Mouse (Mus musculus) kidney, embryonic 14.5 days (tissue): ENCODE measurements around the gene Nup205. TPM values are rescaled to one million over a fixed set of nuclear protein-coding genes. Genes with fewer than 3 reads are reported as not detected.

ENCODE experiments used
- ATAC-seq: fragments of 200-750 bp; cut with Nextera tagmentation; 2 replicates; pipeline ENCODE4 v1.8.0; 2017; ENCODE audit warnings: moderate number of reproducible peaks, mild to moderate bottlenecking, moderate TSS enrichment, moderate library complexity; ENCODE audit not compliant: low FRiP score, low TSS enrichment
- H3K27ac ChIP-seq: fragments of 300-500 bp; sonication (generic); 2 replicates; pipeline ENCODE4 v1.5.1; 2014; ENCODE audit warnings: low read depth, mild to moderate bottlenecking, low read length, moderate library complexity, mixed read lengths
- H3K27me3 ChIP-seq: fragments of 300-500 bp; sonication (generic); 2 replicates; pipeline ENCODE4 v1.6.1; 2014; ENCODE audit warnings: mild to moderate bottlenecking, low read length; ENCODE audit not compliant: control insufficient read depth, insufficient read depth
- H3K36me3 ChIP-seq: fragments of 300-500 bp; sonication (generic); 2 replicates; pipeline ENCODE4 v1.6.1; 2014; ENCODE audit warnings: low read length, mixed read lengths; ENCODE audit not compliant: control insufficient read depth, insufficient read depth
- H3K4me1 ChIP-seq: fragments of 300-500 bp; sonication (generic); 2 replicates; pipeline ENCODE4 v1.6.1; 2014; ENCODE audit warnings: low read length, mixed read lengths; ENCODE audit not compliant: control insufficient read depth, insufficient read depth
- H3K4me2 ChIP-seq: fragments of 300-500 bp; sonication (generic); replicated peaks from 2 replicates; pipeline ENCODE4 v1.6.1; 2014; ENCODE audit warnings: low read depth, mild to moderate bottlenecking, low read length
- H3K4me3 ChIP-seq: fragments of 300-500 bp; sonication (generic); 2 replicates; pipeline ENCODE4 v1.5.1; 2014; ENCODE audit warnings: mild to moderate bottlenecking, low read length
- H3K9ac ChIP-seq: fragments of 300-500 bp; sonication (generic); 2 replicates; pipeline ENCODE4 v1.6.1; 2014; ENCODE audit warnings: low read depth, mild to moderate bottlenecking, low read length, moderate library complexity
- H3K9me3 ChIP-seq: fragments of 300-500 bp; sonication (generic); 2 replicates; pipeline ENCODE4 v1.6.1; 2016; ENCODE audit warnings: low read length; ENCODE audit not compliant: control insufficient read depth
- WGBS: fragments of 180-500 bp; shearing (Covaris S2); extraction: QIAGEN DNeasy Blood & Tissue Kit; methylation state at CpG from one replicate; pipeline ENCODE4 v1.1.7; 2014; 5-methylcytosine and 5-hydroxymethylcytosine counted together
- polyA plus RNA-seq: library from polyadenylated mRNA; unstranded; fragments of >200 nt; fragmentation: Nextera tagmentation; extraction: Ambion mirVana; gene quantifications from 2 replicates; pipeline ENCODE4 v1.2.1, GENCODE M21; 2014

The Nup205 gene
- polyA plus RNA-seq, 1 experiment from 2014 or later = 53.7 TPM

DNA sequence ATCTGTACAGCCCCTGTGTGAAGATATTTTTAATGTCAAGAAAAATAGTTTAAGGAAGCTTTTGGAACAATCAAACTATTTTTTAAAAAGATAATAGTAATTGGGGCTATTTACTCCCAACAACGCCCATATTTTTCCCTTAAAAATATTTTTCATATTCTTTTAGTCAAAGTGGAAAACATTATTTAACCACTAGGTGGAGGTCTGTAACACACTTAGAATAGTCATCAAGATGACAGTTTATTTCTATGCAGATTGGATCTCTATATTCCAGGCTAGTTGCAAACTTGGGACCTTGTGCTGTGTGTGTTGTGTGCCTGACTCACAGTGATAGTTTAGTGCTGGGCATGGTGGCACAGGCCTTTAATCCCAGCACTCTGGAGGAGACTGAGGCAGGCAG is 52.2 kb downstream of the Nup205 start:
- Histone ChIP-seq H3K4me1 (no peaks in the 10 kb centered on the region), H3K4me3 (no peak overlapping the region), H3K9ac (no peak overlapping the region), H3K27ac (no peak overlapping the region), H3K36me3 (peaks cover 73% of the 10 kb centered on the region), H3K27me3 (no peaks in the 10 kb centered on the region), H3K9me3 (no peaks in the 10 kb centered on the region), H3K4me2 (no peak overlapping the region)
- 90% methylated on average over 1 of the region's 1 CpGs for WGBS
- no peak for ATAC-seq

DNA sequence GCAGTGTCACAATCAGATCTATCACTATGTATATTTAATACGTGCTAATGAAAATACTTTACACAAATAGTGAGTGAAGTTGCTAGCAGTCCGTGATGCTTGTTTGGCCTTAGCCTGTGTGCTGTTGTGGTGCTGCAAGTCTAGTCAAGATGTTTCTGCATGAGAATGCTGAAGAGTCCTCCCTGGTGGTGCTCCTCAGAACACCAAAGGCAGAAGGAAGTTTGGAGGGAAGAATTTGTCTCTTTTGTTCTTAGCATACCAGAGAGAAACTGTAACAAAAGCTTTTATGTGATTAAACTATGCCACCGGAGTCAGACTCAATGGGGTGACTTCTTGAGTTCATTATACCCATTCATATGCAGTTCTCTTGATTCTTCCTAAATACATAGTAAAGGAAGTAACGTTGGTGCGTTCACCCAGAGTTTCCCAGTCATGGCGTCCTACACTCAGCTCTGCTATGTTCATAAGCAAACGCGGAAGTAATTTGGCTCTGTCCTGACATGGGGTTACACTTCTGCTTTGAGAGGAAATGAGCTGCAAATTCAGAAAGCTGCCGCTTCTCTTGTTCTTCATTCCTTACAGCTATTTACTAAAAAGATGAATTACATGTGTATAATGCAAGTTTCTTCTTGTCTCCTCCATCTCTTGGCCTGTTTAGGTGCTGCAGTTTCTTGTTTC is 59.0 kb downstream of the Nup205 start:
- no peak for ATAC-seq
- H3K4me3 ChIP-seq = no peak overlapping the region
- no peak overlapping the region for H3K4me2 ChIP-seq
- peaks cover 82% of the 10 kb centered on the region for H3K36me3 ChIP-seq
- no peak overlapping the region for H3K27ac ChIP-seq
- WGBS = 91% methylated on average over 9 of the region's 9 CpGs
- no peaks in the 10 kb centered on the region for H3K27me3 ChIP-seq
- no peaks in the 10 kb centered on the region for H3K9me3 ChIP-seq
- H3K4me1 ChIP-seq = no peaks in the 10 kb centered on the region
- no peak overlapping the region for H3K9ac ChIP-seq

GRCm38 (mm10) chr6:35243252-35243651 is 66.0 kb downstream of the Nup205 start:
- no peak; the same call in 1 of the 2 replicates for ATAC-seq
- Histone ChIP-seq H3K36me3 (peaks cover 79% of the 10 kb centered on the region), H3K27me3 (no peaks in the 10 kb centered on the region), H3K27ac (no peak overlapping the region), H3K9ac (no peak overlapping the region), H3K4me1 (no peaks in the 10 kb centered on the region), H3K4me2 (no peak overlapping the region), H3K4me3 (no peak overlapping the region), H3K9me3 (no peaks in the 10 kb centered on the region)
- 96% methylated on average over 4 of the region's 4 CpGs for WGBS

DNA sequence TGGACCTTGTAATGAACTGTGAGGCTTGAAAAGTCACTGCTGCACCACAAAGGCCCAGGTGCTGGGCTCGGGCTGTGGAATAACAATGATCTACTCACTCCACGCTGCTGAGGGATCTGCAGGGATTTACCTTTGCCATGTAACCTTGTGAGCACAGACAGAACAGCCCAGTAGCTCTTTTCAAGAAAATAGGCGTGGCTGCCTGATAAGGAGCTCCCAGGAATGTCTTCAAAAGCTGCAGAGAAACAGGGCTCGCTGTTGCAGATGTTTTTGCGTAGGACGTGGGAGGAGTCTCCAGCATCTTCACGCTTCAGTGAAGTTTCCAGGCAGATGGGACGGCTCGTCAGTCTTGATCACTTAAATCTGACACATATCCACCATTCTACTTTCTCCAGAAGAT is 66.8 kb downstream of the Nup205 start:
- 80% methylated on average over 9 of the region's 9 CpGs for WGBS

DNA sequence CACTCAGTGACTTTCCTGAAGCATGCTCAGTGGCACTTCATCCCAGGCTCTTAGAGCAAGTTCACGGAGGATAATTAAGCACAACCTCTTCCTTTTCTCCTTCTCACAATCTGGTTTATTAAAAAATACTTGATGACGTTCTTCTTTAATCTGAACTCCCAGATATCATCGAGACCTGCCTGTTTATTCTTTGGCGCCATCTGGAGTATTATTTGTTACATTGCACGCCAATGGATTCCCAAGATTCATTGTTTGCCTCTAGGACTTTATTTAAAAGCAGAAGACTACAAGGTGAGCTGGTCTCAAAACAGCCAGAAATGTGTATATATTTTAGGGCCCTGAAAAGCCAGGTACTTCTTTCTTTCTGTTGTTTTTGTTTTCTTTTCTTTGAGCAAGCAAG is 67.9 kb downstream of the Nup205 start:
- Histone ChIP-seq H3K36me3 (peaks cover 63% of the 10 kb centered on the region), H3K4me3 (no peak overlapping the region), H3K4me2 (no peak overlapping the region), H3K27ac (no peak overlapping the region), H3K9ac (no peak overlapping the region), H3K27me3 (no peaks in the 10 kb centered on the region), H3K4me1 (no peaks in the 10 kb centered on the region), H3K9me3 (no peaks in the 10 kb centered on the region)
- no peak for ATAC-seq
- 67% methylated on average over 5 of the region's 5 CpGs for whole genome bisulfite sequencing

More for the DNA sequence above, 66.8 kb downstream of the Nup205 start:
- no peak for ATAC-seq
- Histone ChIP-seq H3K27ac (no peak overlapping the region), H3K4me1 (no peaks in the 10 kb centered on the region), H3K4me2 (no peak overlapping the region), H3K9ac (no peak overlapping the region), H3K4me3 (no peak overlapping the region), H3K36me3 (peaks cover 72% of the 10 kb centered on the region), H3K9me3 (no peaks in the 10 kb centered on the region), H3K27me3 (no peaks in the 10 kb centered on the region)

GRCm38 (mm10) chr6:35251807-35252476 is 74.7 kb downstream of the Nup205 start:
- 61% methylated on average over 17 of the region's 17 CpGs for WGBS
- Histone ChIP-seq H3K4me2 (peak overlapping the region; percentile 31), H3K4me1 (peaks cover 28% of the 10 kb centered on the region), H3K9ac (peak overlapping the region; percentile 90; the same call in 1 of the 2 replicates), H3K36me3 (peaks cover 3% of the 10 kb centered on the region; the same call in 1 of the 2 replicates), H3K27ac (no peak overlapping the region), H3K27me3 (no peaks in the 10 kb centered on the region), H3K9me3 (no peaks in the 10 kb centered on the region), H3K4me3 (peak overlapping the region; percentile 86)
- ATAC-seq = no peak; the same call in 1 of the 2 replicates

DNA sequence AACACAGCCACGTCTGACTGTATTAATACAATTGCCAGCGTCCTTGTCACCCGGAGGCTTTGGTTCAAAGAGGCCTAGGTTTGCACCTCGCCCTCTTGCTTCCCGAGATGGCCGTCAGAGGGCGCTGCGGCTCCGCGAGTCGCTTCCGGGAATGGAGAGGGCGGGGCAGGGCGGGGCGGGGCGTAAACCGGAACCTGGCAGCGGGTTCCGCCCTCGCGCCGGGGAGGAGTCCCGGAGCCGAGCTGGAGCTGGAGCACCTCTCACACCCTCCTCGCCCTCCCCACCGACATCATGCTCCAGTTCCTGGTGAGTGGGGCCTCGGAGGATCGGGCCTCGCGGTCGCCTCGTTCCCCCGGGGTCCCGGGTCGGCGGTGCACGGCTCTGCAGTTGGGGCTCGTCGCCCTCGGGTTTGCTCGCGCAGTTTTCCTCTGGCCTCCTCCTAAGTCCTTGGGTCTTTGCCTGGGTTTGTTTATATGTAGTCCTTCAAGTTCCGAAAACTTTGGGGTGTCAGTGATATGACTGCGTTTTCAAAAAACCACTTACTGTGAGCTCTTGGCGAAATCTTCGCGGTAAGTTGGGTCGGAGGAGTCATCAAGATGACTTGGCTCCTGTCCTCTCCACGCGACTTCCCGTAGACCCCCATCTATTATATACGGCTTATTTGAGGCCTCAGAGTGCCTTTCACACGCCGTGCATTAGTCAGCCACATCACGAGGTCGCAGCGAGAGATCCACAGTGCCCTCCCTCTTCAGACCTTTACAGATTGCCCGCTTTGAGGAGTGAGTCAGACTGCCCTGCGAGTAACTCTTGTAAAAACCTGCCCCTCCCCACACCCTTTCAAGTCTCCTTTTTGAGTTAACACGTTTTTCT is 75.5 kb downstream of the Nup205 start:
- H3K9me3 ChIP-seq = no peaks in the 10 kb centered on the region
- no peaks in the 10 kb centered on the region for H3K27me3 ChIP-seq
- H3K9ac ChIP-seq = peak overlapping the region; percentile 90
- H3K36me3 ChIP-seq = peaks cover under 1% of the 10 kb centered on the region; the same call in 1 of the 2 replicates
- peak overlapping the region; percentile 56 for H3K4me2 ChIP-seq
- peak overlapping the region; percentile 86 for H3K4me3 ChIP-seq
- peak overlapping the region; percentile 65 for H3K27ac ChIP-seq
- peak; percentile 93 for ATAC-seq
- under 1% methylated on average over 60 of the region's 60 CpGs for WGBS
- peaks cover 28% of the 10 kb centered on the region for H3K4me1 ChIP-seq

DNA sequence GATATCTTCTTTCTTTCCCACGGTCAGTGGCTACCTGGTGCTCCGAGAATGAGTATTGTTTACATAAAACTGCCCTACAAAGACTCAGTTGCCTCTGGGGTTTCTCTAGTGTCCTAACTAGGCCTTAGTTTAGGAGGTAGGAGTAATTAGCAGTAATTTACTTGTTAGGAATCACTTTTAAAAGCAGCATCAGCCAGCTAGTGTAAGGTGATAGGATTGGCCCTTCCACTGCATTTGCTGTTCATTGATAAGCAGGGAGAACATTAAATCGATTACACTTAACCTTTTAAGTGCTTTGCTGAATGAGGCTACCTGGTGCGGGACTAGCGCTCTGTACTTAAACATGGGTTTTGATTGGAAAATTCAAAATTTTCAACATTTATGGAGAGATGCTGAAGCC is 76.3 kb downstream of the Nup205 start:
- peak overlapping the region; percentile 90; the same call in 1 of the 2 replicates for H3K9ac ChIP-seq
- peak overlapping the region; percentile 86 for H3K4me3 ChIP-seq
- H3K27me3 ChIP-seq = no peaks in the 10 kb centered on the region
- peak overlapping the region; percentile 56 for H3K4me2 ChIP-seq
- WGBS = 35% methylated on average over 5 of the region's 5 CpGs
- ATAC-seq = no peak
- no peak overlapping the region for H3K27ac ChIP-seq
- H3K36me3 ChIP-seq = no peaks in the 10 kb centered on the region
- no peaks in the 10 kb centered on the region for H3K9me3 ChIP-seq
- H3K4me1 ChIP-seq = peaks cover 28% of the 10 kb centered on the region
